Mouse (Mus musculus) C2C12 (cell line): ENCODE measurements around the gene Agpat2.

ENCODE experiments used
- CEBPB ChIP-seq: IDR thresholded peaks from one replicate; pipeline ENCODE4 v1.6.1; 2011; ENCODE audit warnings: low read depth, mild to moderate bottlenecking, control low read depth, moderate library complexity
- CTCF ChIP-seq: IDR thresholded peaks from one replicate; pipeline ENCODE4 v1.5.1; 2011; ENCODE audit not compliant: control insufficient read depth, insufficient read depth, insufficient read length
- FOSL1 ChIP-seq: IDR thresholded peaks from one replicate; pipeline ENCODE4 v1.8.0; 2011; ENCODE audit warnings: mild to moderate bottlenecking, low read length; ENCODE audit not compliant: poor library complexity, insufficient read depth, severe bottlenecking
- MAX ChIP-seq: IDR thresholded peaks from one replicate; pipeline ENCODE4 v1.6.1; 2011; ENCODE audit warnings: mild to moderate bottlenecking, control low read depth
- MYOG ChIP-seq: IDR thresholded peaks from one replicate; pipeline ENCODE4 v1.6.1; 2011; ENCODE audit not compliant: control insufficient read depth, insufficient read length; ENCODE audit errors: extremely low read depth
- USF1 ChIP-seq: IDR thresholded peaks from one replicate; pipeline ENCODE4 v1.6.1; 2011; ENCODE audit warnings: low read depth, mild to moderate bottlenecking, control low read depth, moderate library complexity

GRCm38 (mm10) chr2:26608781-26609180 is 4.6 kb upstream of the Agpat2 start:
- TF ChIP-seq MYOG, result no peak
- TF ChIP-seq CTCF, result no peak
- no peak for TF ChIP-seq MAX
- no peak for TF ChIP-seq FOSL1
- TF ChIP-seq USF1, result no peak
- no peak for TF ChIP-seq CEBPB
